Mouse (Mus musculus) WW6 (cell line): Measurements from ENCODE around the gene Cuzd1.

ENCODE experiments used
- DNase-seq: peaks from one replicate; pipeline ENCODE4 v3.0.0-alpha.2; 2013; ENCODE audit warnings: low read depth, low spot score

Cuzd1 gene

DNA sequence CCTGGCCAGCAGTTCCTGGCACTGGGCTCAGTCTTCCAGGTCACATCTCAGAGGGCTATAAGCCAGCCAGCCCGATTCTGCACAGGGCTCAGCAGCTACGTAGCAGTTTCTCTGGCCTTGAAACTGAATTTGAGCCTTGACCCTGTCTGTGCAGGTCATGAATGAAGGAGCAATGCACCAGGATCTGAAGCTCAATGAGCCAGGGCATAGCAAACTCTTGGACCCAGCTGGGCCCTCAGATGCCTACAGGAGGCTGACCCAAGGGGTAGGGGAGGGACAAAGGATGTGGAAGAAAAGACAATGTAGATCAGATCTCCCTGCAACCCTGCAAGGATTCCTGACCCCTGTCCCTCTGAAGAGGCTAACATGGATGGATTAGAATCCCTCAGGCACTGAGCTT lies at the start of gene Cuzd1:
Gene Cuzd1, minus strand, starts transcription at position 101 of the 400 bp plus-strand sequence.
- DNase-seq = no peak

DNA sequence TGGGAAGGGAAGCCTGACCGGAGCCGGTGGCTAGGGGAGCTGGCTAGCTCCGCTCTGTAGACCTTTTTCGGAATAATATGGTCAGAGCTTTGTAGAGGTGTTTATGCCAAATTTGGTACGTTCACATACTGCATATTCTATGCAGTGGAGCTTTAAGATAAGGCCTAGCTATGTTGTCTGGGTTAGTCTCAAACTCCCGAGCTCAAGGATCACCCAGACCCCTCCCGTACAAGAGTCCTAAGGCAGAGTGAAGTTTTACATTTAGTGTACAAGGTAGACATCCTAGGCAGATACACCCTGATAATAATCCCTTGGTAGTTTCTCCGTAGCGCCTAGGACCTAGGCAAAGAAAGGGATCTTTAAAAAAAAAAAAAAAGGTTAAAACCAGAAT lies 49.4 kb upstream of the Cuzd1 start:
- no peak for DNase-seq

DNA sequence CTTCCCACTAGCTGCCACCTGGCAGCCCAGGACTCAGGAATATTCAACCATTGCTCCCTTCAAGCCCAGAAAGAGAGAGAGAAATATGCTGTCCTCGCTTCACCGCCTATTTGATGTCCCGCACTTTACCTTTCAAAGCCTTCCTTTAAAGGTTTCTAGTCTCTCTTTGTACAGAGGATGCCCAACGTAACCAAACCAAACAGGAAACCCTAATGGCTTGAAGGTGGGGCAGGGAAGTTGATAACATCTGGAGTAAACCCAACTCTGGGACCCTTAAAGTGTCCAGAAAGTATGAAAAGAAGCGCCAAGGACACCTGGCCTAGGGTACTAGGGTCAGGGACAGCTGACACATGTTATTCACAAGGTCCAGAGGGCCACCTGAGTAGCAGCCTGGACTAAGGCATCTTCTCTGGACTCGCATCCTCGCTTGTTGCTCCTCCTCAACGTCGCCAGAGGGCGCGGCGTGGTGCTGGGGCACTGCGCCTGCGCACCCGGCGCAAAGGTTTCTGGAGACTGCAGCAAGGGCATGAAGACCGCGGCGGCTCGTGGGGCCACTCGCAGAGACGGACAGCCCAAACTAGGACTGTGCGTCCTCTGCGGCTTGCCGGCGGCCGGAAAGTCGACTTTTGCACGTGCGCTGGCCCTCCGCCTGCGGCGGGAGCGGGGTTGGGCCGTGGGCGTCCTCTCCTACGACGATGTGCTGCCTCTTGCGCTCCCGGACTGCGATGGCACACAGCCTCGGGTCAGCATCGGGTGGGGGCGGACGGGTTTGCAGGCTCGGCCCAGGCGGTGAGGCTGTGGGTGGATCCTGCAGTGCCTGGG lies 48.8 kb upstream of the Cuzd1 start, which contains the start of gene Pstk:
Gene Pstk, plus strand, starts transcription at position 494 of the 822 bp plus-strand sequence.
- peak; percentile 81 for DNase-seq

DNA sequence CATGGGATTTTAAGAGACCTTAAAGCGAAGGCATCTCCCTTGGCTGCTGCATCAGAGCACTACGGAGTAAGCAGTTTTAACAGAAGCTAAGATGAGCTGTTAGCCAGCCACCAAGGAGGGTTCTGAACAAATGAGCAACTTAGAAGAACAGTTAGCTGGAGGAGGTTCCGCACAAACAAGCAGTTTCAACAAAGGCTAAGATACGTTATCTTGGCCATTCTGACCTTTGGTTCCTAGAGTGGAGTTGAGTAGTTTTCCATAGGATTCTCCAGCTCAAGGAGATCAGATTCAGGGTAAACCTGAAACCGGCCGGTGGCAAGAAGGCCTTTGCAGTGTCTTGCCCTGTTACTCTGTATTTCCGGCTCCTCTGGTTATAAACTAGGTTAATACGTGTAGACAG lies 42.0 kb upstream of the Cuzd1 start:
- no peak for DNase-seq

GRCm38 (mm10) chr7:131362615-131363300 lies 40.7 kb upstream of the Cuzd1 start, which contains the start of gene 2310057M21Rik:
Gene 2310057M21Rik, minus strand, starts transcription at chr7:131362759.
- peak; percentile 96 for DNase-seq

- no peak for DNase-seq
These were observed 40.1 kb upstream of the Cuzd1 start for GRCm38 (mm10) chr7:131362269-131362614.

DNA sequence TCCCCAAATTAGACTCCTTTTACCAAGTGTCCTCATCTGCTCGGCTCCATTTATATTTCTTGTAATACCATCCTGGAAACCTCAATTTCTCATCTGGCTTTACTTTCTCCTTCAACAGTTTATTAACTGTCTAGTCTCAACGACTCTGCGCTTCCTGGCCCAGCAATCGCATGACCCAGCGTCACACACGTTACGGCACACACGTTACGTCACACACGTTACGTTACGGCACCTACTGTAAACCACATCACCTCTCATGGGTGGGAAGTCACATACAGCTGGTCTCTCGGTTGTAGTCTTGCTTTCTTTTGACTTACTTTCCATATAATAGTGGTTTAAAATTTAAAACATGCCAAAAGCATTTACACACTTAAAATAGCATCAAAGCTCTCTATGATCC lies 34.0 kb upstream of the Cuzd1 start:
- no peak for DNase-seq

GRCm38 (mm10) chr7:131345856-131346541 lies 23.9 kb upstream of the Cuzd1 start:
- no peak for DNase-seq

- DNase-seq = no peak
These were observed 15.5 kb upstream of the Cuzd1 start for GRCm38 (mm10) chr7:131337502-131338068.

DNA sequence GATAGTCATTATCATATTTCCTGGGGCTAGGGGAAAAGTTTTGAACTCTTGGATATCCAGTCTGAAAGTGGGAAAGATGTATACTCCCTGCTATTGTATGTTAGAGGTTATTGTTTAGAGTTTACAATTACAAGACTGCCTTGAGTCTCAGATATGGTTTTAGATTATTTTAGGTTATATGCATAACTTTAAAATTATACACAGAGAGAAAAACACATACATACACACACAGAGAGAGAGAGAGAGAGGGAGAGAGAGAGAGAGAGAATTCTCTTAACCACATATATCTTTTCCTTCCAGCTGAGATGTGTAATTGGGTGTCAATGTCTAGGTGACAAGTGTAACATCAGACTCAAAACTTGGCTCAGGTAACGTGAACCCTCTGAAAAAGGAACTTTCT lies 11.5 kb upstream of the Cuzd1 start, which contains the start of gene Fam24a:
Gene Fam24a, plus strand, starts transcription at position 301 of the 400 bp plus-strand sequence.
- no peak for DNase-seq

DNA sequence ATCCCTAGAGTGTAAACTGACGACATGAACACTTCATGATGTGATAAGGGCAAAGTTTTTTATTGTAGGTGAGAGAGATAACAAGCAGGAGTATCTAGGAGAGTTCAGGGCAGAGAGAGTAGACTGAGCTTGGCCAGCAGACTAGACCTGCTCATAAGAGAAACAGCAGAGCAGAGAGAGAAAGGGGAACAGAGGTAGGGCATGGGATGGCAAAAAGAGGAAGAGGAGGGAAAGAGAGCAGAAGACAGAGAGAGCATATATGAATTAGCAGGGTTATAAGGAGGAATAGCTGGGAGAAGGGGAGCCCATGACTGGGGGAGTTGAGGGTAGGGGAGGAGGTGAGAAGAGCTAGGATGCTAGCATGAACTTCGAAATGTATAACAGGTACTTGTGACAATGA lies 9.6 kb upstream of the Cuzd1 start:
- no peak for DNase-seq

DNA sequence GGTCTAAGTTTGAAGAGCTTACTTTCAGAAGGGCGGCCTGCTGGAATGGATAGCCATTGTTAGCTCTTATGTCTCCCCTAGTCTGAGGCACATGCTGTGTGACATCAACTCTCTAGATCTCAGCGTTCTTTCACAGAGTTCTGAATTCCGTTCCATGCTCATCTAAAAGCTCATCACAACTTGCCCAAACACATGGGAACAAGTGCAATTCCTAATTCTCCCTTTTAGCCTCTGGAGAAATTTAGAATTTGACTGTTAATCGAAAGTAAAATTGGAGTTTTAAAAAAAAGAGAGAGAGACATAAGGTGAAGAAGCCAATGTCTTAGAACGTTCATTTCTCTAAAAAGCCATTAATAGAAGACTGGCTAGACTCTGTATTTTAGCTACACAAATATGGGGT lies 7.3 kb upstream of the Cuzd1 start, which contains the start of gene Fam24b:
Gene Fam24b, minus strand, starts transcription at position 101 of the 400 bp plus-strand sequence.
- DNase-seq = no peak

GRCm38 (mm10) chr7:131327054-131327453 lies 5.0 kb upstream of the Cuzd1 start:
- no peak for DNase-seq

- no peak for DNase-seq
These were observed 3.8 kb downstream of the Cuzd1 start for GRCm38 (mm10) chr7:131318340-131318739.

GRCm38 (mm10) chr7:131317587-131317986 lies 4.5 kb downstream of the Cuzd1 start:
- DNase-seq = peak; percentile 24

- DNase-seq = no peak
These were observed 7.6 kb downstream of the Cuzd1 start for GRCm38 (mm10) chr7:131314493-131314892.

DNA sequence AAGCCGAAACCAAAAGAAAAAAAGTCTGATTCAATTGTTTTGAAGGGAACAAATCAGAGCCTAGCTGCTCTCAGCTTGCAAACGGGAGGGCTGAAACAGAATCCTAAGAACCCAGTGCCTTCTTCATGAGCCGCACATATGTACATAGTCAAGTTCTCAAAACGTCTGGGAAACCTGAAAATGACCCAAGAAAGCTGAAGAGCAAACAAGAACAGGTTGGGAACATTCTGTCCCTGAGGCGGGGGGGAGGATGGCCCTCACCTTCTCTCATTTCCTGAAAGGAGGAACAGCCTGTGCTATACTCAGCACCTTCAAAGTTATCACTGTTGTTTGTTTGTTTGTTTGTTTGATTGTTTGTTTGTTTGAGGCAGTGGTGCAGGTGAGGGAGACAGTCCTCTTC lies 15.4 kb downstream of the Cuzd1 start:
- DNase-seq = no peak

DNA sequence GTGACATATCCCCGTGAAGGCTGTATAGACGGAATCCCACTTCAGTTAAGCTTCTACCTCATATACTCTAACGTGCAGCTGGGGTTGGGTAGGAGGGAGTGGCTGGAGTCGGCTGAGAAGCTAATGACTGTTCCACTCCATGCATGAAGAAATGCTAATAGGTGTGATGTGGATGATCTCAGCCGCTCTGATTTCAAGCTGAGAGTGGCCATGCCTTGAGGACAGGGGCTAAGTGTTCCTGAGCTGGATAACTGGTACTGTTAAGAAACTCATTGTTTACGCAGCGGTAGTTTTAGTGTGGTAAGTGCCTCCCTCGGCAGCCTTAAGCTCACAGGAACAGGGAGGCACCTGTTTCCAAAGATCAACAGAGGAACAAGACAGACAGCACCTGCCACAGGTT lies 18.8 kb downstream of the Cuzd1 start:
- no peak for DNase-seq

DNA sequence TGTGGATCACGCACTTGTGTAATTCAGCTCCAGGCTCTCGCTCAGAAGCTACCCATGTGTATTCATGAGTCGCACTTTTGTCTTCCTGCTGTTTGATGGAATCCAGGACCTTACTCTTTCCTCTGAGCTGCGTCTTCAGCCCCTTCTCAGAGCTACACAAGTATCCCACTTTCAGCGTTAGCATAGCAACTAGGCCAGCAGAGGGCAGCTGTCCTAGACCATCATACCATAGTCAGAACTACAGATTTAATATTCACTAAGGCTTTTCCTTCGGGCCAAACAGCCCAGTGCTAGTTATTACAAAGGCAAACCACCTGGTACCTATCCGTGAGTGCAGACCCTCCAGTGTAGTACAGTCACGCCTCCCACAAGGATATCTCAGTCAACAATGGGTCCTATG lies 24.9 kb downstream of the Cuzd1 start:
- no peak for DNase-seq

GRCm38 (mm10) chr7:131265851-131266250 lies 56.2 kb downstream of the Cuzd1 start:
- DNase-seq = no peak

GRCm38 (mm10) chr7:131264251-131264650 lies 57.8 kb downstream of the Cuzd1 start:
- no peak for DNase-seq

GRCm38 (mm10) chr7:131260946-131261345 lies 61.1 kb downstream of the Cuzd1 start:
- no peak for DNase-seq
